Mouse (Mus musculus) bone marrow, adult 2 months (tissue): ENCODE measurements around the gene Nek4. TPM values are rescaled to one million over a fixed set of nuclear protein-coding genes. Genes with fewer than 3 reads are reported as not detected.

Source experiments
- H3K27ac ChIP-seq: fragments of 200-500 bp; 2 replicates; pipeline ENCODE4 v1.5.1; 2012; ENCODE audit warnings: low read depth, mild to moderate bottlenecking, control low read depth, inconsistent platforms, low read length; ENCODE audit not compliant: control insufficient read depth, poor library complexity, insufficient read depth
- H3K4me1 ChIP-seq: fragments of 200-500 bp; 2 replicates; pipeline ENCODE4 v1.6.1; 2011; ENCODE audit warnings: low read length; ENCODE audit not compliant: control insufficient read depth, insufficient read depth
- H3K4me3 ChIP-seq: fragments of 200-500 bp; replicated peaks from 2 replicates; pipeline ENCODE3; 2011; ENCODE audit warnings: mild to moderate bottlenecking, low read depth, low read length, control low read depth; ENCODE audit not compliant: control insufficient read depth
- CTCF ChIP-seq: fragments of 200-500 bp; IDR thresholded peaks from 2 replicates; pipeline ENCODE4 v1.5.1; 2011; ENCODE audit warnings: low read length, control low read depth; ENCODE audit not compliant: control insufficient read depth, insufficient read depth
- POLR2A ChIP-seq: fragments of 200-500 bp; IDR thresholded peaks from 2 replicates; pipeline ENCODE4 v1.6.1; 2011; ENCODE audit warnings: low read depth, mild to moderate bottlenecking, control low read depth, low read length, borderline replicate concordance; ENCODE audit not compliant: control insufficient read depth
- WGBS: fragments of 180-500 bp; shearing (Covaris S2); methylation state at CpG from one replicate; pipeline ENCODE4 v1.1.7; 2018; 5-methylcytosine and 5-hydroxymethylcytosine counted together
- polyA plus RNA-seq: library from polyadenylated mRNA; stranded (reverse); fragments of >200 nt; gene quantifications from 2 replicates; pipeline ENCODE4 v1.2.4, GENCODE M21; 2011; ENCODE audit warnings: low replicate concordance; ENCODE audit not compliant: missing spikeins, insufficient read depth, insufficient read length

The Nek4 gene
- polyA plus RNA-seq, 1 experiment, result 5.9 TPM

- Histone ChIP-seq H3K4me3 (no peak overlapping the region), H3K27ac (no peak overlapping the region), H3K4me1 (no peaks in the 10 kb centered on the region)
- no peak for TF ChIP-seq POLR2A
- TF ChIP-seq CTCF, result no peak
These were observed 45.2 kb downstream of the Nek4 start for GRCm38 (mm10) chr14:30996417-30996816.

GRCm38 (mm10) chr14:31000356-31000755 is 49.2 kb downstream of the Nek4 start:
- no peak overlapping the region for H3K27ac ChIP-seq
- no peaks in the 10 kb centered on the region; the same call in 1 of the 2 replicates for H3K4me1 ChIP-seq

GRCm38 (mm10) chr14:31000816-31001306 is 49.7 kb downstream of the Nek4 start:
- peak overlapping the region; percentile 94 for H3K27ac ChIP-seq
- WGBS, result under 1% methylated on average over 21 of the region's 21 CpGs
- peak overlapping the region; percentile 100 for H3K4me3 ChIP-seq
- TF ChIP-seq POLR2A (no peak), CTCF (no peak)
- no peaks in the 10 kb centered on the region; the same call in 1 of the 2 replicates for H3K4me1 ChIP-seq

More at GRCm38 (mm10) chr14:31000356-31000755, 49.2 kb downstream of the Nek4 start:
- TF ChIP-seq POLR2A, result no peak
- 54% methylated on average over 10 of the region's 10 CpGs for WGBS
- H3K4me3 ChIP-seq, result no peak overlapping the region

- Histone ChIP-seq H3K4me1 (no peaks in the 10 kb centered on the region; the same call in 1 of the 2 replicates), H3K4me3 (peak within 1 kb of the TSS; percentile 100), H3K27ac (peak within 1 kb of the TSS; percentile 94)
- TF ChIP-seq CTCF (no peak), POLR2A (peak; percentile 69; the same call in 1 of the 2 replicates)
- under 1% methylated on average over 78 of the region's 84 CpGs for WGBS
These were observed 50.4 kb downstream of the Nek4 start, which contains the start of the genes Glt8d1 and Spcs1 for GRCm38 (mm10) chr14:31001307-31002205. TSS of gene Glt8d1 (plus strand) at chr14:31001400. TSS of gene Spcs1 (minus strand) at chr14:31001672.

GRCm38 (mm10) chr14:31004527-31004926 is 53.4 kb downstream of the Nek4 start:
- TF ChIP-seq POLR2A (no peak), CTCF (no peak)
- 62% methylated on average over 2 of the region's 2 CpGs for WGBS
- Histone ChIP-seq H3K4me1 (no peaks in the 10 kb centered on the region; the same call in 1 of the 2 replicates), H3K4me3 (no peak overlapping the region), H3K27ac (no peak overlapping the region)

- H3K4me3 ChIP-seq, result no peak overlapping the region
- TF ChIP-seq POLR2A (no peak), CTCF (no peak)
- H3K27ac ChIP-seq, result 0 out of 2 replicates have a peak overlapping the region, but pooled peaks have one; percentile 24
- WGBS, result 71% methylated on average over 5 of the region's 5 CpGs
- H3K4me1 ChIP-seq, result no peaks in the 10 kb centered on the region; the same call in 1 of the 2 replicates
These were observed 55.6 kb downstream of the Nek4 start for GRCm38 (mm10) chr14:31006779-31007178.

GRCm38 (mm10) chr14:31011588-31011987 is 60.4 kb downstream of the Nek4 start:
- H3K4me3 ChIP-seq, result no peak overlapping the region
- no peak for TF ChIP-seq CTCF
- TF ChIP-seq POLR2A, result no peak
- H3K4me1 ChIP-seq, result no peaks in the 10 kb centered on the region; the same call in 1 of the 2 replicates
- 82% methylated on average over 3 of the region's 3 CpGs for WGBS
- H3K27ac ChIP-seq, result no peak overlapping the region

- WGBS, result 84% methylated on average over 2 of the region's 2 CpGs
- no peaks in the 10 kb centered on the region; the same call in 1 of the 2 replicates for H3K4me1 ChIP-seq
- H3K4me3 ChIP-seq, result no peak overlapping the region
- TF ChIP-seq POLR2A (no peak), CTCF (no peak)
- H3K27ac ChIP-seq, result no peak overlapping the region
These were observed 62.8 kb downstream of the Nek4 start for GRCm38 (mm10) chr14:31013928-31014327.
